18 mouse cellular contexts compared by ENCODE assay signal in genomic region chr7:98719761-98720160, GRCm38 (mm10). TPM values are rescaled to one million over a fixed set of nuclear protein-coding genes. Genes with fewer than 3 reads are reported as not detected.
DNase-seq lines count a peak whose midpoint lies in the region; ATAC-seq lines count a peak whose summit lies in the region.
"Had no signal": no experiment of that assay in that cellular context is flagged by ENCODE, and none has a peak within 500 bp of the region (broad histone marks: within the 10 kb centered on the region; RNA-seq: fewer than 3 reads in every experiment).

No protein-coding gene starts in this region.

- no peak for ATAC-seq in liver, embryonic 11.5 days (replicated peaks; ENCODE audit: low FRiP score)
- ATAC-seq: forebrain, embryonic 13.5 days; forebrain, embryonic 15.5 days had no signal

- no peaks in the 10 kb centered on the region for H3K4me1 ChIP-seq in liver, embryonic 11.5 days (replicated peaks; ENCODE audit: control insufficient read depth, insufficient read depth, low read length)

- H3K9ac ChIP-seq in liver, embryonic 11.5 days (ENCODE audit: low read depth, low read length): no peak overlapping the region
- H3K9ac ChIP-seq: embryonic facial prominence, embryonic 13.5 days; embryonic facial prominence, embryonic 15.5 days; forebrain, embryonic 13.5 days; forebrain, embryonic 15.5 days had no signal

- DNase-seq in layer of hippocampus, adult 18-20 months (ENCODE audit: low spot score in 2 of 2): peak; percentile 13 to 71
- DNase-seq in layer of hippocampus, adult 9-10 months (ENCODE audit: low spot score): no peak
- DNase-seq in layer of hippocampus, adult 9-11 months: peak; percentile 59
- no peak for DNase-seq in layer of hippocampus, postnatal 25 days (ENCODE audit: extremely low spot score in 1 of 2, low spot score in 1 of 2)
- peak; percentile 27 for DNase-seq in testis, postnatal 10 days (ENCODE audit: low spot score)
- no peak for DNase-seq in testis, postnatal 14 days (ENCODE audit: low spot score)
- DNase-seq in liver, embryonic 11.5 days (ENCODE audit: low spot score): no peak
- DNase-seq: adrenal gland, adult 2 months; adrenal gland, postnatal 25 days; cerebellum, adult 11 months; cerebellum, adult 8-10 months; cerebellum, adult 9-11 months; cerebellum, postnatal 14 days; embryo, embryonic 11 days had no signal

- 82% methylated on average over 3 of the region's 3 CpGs for WGBS in liver, embryonic 11.5 days

- H3K9me3 ChIP-seq in liver, embryonic 11.5 days (ENCODE audit: control insufficient read depth, low read length): no peaks in the 10 kb centered on the region
- H3K9me3 ChIP-seq: embryonic facial prominence, embryonic 13.5 days; embryonic facial prominence, embryonic 15.5 days; forebrain, embryonic 13.5 days; forebrain, embryonic 15.5 days had no signal

- H3K4me2 ChIP-seq in liver, embryonic 11.5 days: no peak overlapping the region
- H3K4me2 ChIP-seq: embryonic facial prominence, embryonic 13.5 days; embryonic facial prominence, embryonic 15.5 days; forebrain, embryonic 13.5 days; forebrain, embryonic 15.5 days had no signal

- no peaks in the 10 kb centered on the region for H3K27me3 ChIP-seq in liver, embryonic 11.5 days (replicated peaks; ENCODE audit: control insufficient read depth, insufficient read depth, low read length)
- H3K27me3 ChIP-seq: embryonic facial prominence, embryonic 13.5 days; embryonic facial prominence, embryonic 15.5 days; forebrain, embryonic 13.5 days; forebrain, embryonic 15.5 days had no signal

- peaks cover 18% of the 10 kb centered on the region for H3K36me3 ChIP-seq in liver, embryonic 11.5 days (ENCODE audit: control insufficient read depth, insufficient read depth, low read length)

- no peak overlapping the region for H3K4me3 ChIP-seq in liver, embryonic 11.5 days (ENCODE audit: low read depth, low read length)
- H3K4me3 ChIP-seq: embryonic facial prominence, embryonic 13.5 days; embryonic facial prominence, embryonic 15.5 days; forebrain, embryonic 13.5 days; forebrain, embryonic 15.5 days had no signal

- H3K27ac ChIP-seq in liver, embryonic 11.5 days (ENCODE audit: low read depth, low read length): no peak overlapping the region
- H3K27ac ChIP-seq: embryonic facial prominence, embryonic 13.5 days; embryonic facial prominence, embryonic 15.5 days; forebrain, embryonic 13.5 days; forebrain, embryonic 15.5 days had no signal

RNA-seq across cellular contexts. Expression of gene Thap12, which starts 16.9 kb away (rescaled TPM):
- 10 to 100 TPM; 82.1 to 85.1 TPM for total RNA-seq in layer of hippocampus, adult 18-20 months (2021)
- 10 to 100 TPM; 71.0 to 78.5 TPM for total RNA-seq in layer of hippocampus, postnatal 25 days (2021)
- 42.3 and 45.6 TPM in 2 replicates for polyA plus RNA-seq in liver, embryonic 11.5 days (2014; fragmentation: Nextera tagmentation; extraction: Ambion mirVana)

Comparison
In these comparisons a context has a peak if more than half of its experiments do, and no peak if none do; other contexts are left out.
1. DNase-seq: peak in layer of hippocampus, adult 18-20 months (2 of 2), layer of hippocampus, adult 9-11 months (single experiment) and testis, postnatal 10 days (single experiment); none in layer of hippocampus, adult 9-10 months (single experiment), layer of hippocampus, postnatal 25 days (0 of 2), testis, postnatal 14 days (single experiment) and liver, embryonic 11.5 days (single experiment).